Mouse (Mus musculus) urinary bladder, postnatal 10 days (tissue): ENCODE results near the gene Abcg4.

Experiments used
- DNase-seq: peaks from one replicate; pipeline ENCODE4 v3.0.0; 2022; ENCODE audit warnings: low spot score

The Abcg4 gene

DNA sequence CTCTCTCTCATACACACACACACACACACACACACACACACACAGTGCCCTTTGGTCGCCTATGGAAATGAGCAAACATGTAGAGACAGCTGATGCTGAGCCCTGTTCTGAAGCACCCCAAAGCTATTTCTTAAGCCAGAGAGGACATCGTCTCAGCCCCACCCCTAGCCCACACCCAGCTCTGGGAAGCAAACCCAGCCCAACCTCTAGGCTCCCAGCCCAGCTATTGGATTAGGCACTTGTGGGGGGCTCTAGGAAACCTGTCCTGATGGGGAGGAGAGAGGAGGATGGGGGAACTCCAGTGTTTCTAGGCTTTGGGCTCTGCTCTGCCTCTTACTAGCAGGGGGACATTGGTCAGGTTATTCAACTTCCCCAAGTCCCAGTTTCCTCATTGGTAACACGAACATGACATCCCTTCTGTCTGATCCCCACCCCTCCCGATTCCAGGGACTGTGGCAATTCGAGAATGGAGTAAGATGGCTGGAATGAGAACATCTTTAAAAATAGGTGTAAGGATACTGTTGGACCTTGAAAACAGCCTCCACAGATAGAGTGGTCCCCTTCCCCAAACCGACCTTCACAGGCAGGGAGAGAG is 2.1 kb downstream of the Abcg4 start:
- DNase-seq: no peak

GRCm38 (mm10) chr9:44283183-44283582 is 5.2 kb downstream of the Abcg4 start:
- DNase-seq: no peak

DNA sequence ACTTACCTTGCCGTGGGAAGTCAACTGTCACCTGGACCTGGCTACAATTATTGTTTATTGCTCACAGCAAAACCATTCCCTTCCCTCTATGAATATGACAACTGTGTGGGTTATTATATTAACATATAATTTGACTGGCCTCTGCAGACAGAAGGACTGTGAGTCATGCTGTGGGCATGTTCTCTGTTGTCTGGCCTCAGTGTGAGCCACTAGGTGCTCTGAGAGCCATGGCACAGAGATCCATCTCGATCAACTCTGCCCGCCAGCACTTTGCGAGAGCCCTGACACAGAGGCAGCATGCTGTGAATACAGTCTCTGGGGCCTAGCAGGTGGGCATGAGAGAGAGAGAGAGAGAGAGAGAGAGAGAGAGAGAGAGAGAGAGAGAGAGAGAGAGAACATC is 18.4 kb downstream of the Abcg4 start:
- DNase-seq: no peak

GRCm38 (mm10) chr9:44269077-44269476 is 19.3 kb downstream of the Abcg4 start:
- DNase-seq: no peak

GRCm38 (mm10) chr9:44268432-44268831 is 20.0 kb downstream of the Abcg4 start, which contains the start of gene Nlrx1:
Nlrx1 (minus strand) TSS chr9:44268599.
- DNase-seq: no peak

GRCm38 (mm10) chr9:44268027-44268360 is 20.4 kb downstream of the Abcg4 start:
- DNase-seq: peak; percentile 71

- no peak for DNase-seq
These were observed 20.9 kb downstream of the Abcg4 start for GRCm38 (mm10) chr9:44267319-44268026.

DNA sequence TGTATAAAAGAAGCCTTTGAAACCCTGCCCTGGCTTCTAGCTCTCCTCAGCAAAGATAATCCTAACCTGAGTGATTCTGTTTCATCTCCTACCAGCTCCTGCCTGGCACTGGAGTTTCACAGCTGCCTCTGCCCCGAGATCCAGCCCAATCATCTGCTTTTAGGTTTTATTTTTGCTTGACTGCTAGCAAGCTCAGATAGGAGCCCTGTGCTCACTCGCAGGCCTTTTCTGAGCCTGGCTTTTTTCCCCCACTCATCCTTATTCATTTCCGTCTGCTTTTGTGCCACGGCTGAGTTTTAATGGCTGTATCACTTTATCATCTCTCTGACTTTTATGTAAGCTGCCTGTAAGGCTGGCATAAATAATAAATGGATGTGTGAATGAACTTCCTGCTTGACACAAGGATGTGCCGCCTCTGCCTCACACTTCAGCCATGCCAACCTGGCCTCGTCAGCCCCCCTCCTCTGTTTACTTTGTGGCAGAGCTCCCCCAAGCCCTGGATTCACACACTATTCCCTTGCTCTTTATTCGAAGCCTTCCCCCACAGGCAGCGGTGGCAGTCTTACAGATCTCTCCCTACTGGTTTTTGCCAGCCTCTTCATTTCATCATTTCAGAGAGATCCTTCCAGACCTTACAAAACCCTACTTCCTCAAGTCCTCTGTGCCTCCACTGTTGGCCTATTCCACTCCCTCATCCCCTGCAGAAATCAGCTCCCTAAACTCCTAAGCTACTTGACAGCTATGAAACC is 21.8 kb downstream of the Abcg4 start:
- DNase-seq: no peak

DNA sequence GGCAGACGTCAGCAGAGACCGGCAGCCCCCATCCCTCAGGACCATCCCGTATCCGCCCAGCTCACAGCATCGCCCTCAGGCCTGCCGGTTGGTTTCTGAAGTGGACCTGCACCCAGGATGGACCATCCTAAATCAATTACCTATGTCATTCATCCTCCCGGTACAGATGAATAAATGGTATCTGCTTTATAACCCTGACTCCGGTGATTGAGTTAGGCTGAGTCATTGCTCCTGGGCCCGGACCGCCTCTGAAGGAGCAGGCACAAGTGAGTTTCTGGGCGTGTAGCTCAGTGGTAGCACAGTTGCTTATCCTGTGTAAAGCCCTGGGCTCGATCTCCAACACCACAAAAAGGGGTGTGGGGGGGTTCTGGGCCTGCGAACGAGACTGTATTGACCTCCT is 27.0 kb downstream of the Abcg4 start:
- DNase-seq: no peak

DNA sequence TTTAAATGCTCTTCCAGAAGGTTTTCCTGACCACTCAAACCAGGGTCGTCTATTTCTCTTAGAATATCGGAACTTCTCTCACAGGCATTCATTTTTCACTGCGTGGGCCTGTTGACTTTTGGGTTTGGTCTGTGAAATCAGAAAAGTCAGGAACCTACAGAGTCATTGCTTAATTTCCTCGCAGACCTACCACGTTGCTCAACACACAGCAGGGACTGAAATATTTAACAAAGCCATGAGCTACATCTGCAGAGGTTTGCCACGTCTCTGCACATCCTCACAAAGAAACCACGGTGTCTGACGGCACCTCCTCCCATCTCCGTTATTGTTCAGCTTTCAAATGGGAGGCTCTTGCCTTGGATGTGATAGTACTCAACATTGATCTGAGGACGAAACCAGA is 29.4 kb downstream of the Abcg4 start:
- no peak for DNase-seq

- no peak for DNase-seq
These were observed 32.2 kb downstream of the Abcg4 start for GRCm38 (mm10) chr9:44256213-44256612.

DNA sequence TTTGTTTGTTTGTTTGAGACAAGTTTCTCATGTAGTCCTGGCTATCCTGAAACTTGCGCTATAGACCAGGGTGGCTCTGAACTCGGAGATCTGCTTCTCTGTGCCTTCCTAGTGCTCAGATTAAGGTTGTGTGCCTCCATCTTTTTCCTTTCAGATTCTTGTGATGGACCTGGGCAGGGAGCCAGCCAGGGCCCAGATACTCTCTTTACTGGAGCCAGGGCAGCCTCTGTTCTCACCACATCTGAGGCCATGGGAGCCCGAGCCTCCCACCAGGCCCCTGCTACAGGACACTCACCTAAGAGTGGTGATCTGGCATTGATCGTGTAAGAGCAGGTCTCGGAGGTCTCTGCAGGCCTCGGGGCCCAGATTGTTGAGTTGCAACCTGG is 33.3 kb downstream of the Abcg4 start:
- no peak for DNase-seq

DNA sequence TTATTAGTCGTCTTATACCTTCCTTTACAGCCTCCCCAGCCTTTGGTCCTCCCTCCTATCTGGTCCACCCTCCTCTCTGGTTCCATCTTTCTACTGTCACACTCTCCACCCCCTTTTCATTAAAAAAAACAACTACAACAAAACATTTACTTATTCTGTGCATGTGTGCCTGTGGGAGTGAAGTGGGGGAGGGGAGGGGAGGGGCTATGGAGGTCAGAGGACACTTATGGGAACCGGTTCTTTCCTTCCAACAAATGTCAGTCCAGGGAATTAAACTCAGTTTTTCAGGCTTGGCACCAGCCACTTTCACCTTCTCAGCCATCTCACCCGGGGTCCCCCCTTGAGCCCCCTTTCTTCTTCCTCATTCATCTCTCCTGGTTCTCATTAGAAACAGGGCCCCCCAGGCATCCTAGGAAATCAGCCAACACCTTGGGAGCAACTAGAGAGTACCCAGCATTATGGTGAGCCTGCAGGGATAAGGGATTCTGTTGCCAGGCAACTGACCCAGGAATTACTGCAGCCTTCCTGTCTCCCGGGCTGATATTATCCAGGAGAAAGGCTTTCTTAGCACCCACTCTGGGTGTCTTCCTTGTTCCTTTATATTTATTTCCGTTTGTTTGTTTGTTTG is 33.8 kb downstream of the Abcg4 start:
- DNase-seq: no peak

DNA sequence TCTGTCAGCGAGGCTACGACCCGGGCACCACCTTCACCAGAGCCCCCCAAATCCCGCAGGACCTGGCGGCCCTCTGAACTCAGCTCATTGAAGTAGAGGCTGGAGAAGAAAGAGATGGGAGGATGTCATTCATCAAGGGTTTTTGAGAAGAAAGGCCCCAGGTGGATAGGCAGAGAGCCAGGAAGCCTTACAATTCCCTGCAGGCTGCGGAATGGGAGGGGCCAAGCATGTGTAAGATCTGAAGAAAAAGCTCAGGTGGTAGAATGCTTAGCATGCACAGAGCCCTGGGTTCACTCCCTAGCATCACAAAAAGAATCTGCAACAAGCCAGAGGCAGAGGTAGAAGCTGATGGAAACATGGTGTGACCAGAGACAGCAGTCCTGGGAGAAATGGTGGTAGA is 35.0 kb downstream of the Abcg4 start:
- no peak for DNase-seq

- no peak for DNase-seq
These were observed 37.1 kb downstream of the Abcg4 start, which contains the start of gene Pdzd3 for GRCm38 (mm10) chr9:44251314-44251713. Pdzd3 (minus strand) TSS chr9:44251471.

DNA sequence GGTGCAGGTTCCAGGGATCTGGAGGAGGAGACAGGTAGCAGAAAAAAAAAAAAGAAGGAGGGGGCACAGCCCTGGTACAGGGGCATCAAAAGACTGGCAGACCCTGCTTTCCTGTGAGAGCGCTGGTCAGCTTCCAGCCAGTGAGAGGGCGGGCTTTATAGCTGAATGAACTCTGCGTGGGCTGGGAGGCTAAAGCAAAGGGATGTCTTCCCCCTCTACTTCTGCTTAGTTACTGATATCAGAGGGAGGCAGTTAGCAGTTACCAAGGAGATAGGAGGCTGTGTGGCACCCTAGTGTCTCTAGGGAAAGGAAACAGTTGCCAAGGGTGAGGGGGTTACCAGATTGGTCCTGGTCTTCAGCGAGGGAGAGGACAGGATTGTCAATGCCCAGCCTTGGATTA is 38.0 kb downstream of the Abcg4 start:
- DNase-seq: no peak

- no peak for DNase-seq
These were observed 39.0 kb downstream of the Abcg4 start for GRCm38 (mm10) chr9:44249181-44250146.

GRCm38 (mm10) chr9:44247907-44248306 is 40.5 kb downstream of the Abcg4 start:
- no peak for DNase-seq

- DNase-seq: no peak
These were observed 44.8 kb downstream of the Abcg4 start for GRCm38 (mm10) chr9:44243621-44244020.

- DNase-seq: no peak
These were observed 47.0 kb downstream of the Abcg4 start for GRCm38 (mm10) chr9:44241418-44241817.

GRCm38 (mm10) chr9:44240911-44241310 is 47.5 kb downstream of the Abcg4 start:
- DNase-seq: no peak

DNA sequence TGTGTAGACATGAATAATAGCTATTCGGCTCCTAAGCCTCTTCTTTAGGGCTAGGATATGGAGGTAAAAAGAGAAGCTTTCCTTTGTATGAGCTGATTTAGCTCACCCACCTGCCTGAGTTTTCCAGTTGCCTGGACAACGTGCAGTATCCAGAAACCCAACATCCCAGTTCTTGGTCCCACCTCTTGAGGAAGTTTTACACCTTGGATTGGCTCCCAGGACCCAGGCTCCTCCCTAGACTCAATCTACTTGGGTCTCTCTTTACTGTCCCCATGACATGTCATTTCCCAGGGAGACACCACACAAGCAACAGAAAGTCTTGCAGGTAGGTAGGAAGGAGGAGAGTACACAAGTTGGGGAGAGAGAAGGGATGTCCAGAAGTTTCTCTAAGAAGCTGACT is 48.0 kb downstream of the Abcg4 start, which contains the start of gene Ccdc153:
Gene Ccdc153 (plus strand): TSS at position 278 of the 400 bp plus-strand sequence.
- DNase-seq: no peak
